Mouse (Mus musculus) mouse trophoblast stem cell (cell line): ENCODE results near the gene Tmcc3.

Experiments used
- in situ Hi-C, 2 experiments: fragments of 300-500 bp; cut with MseI, MboI; formaldehyde crosslinking; loops; 2 replicates in 1 of 2; 3 replicates in 1 of 2; pipeline ENCODE4 v1.15.1; 2025

Gene Tmcc3

GRCm38 (mm10) chr10:94466313-94466712 is 154.6 kb downstream of the Tmcc3 start:
- in situ Hi-C loops = no loop called here

GRCm38 (mm10) chr10:94471487-94471886 is 159.7 kb downstream of the Tmcc3 start:
- in situ Hi-C loops = no loop called here

GRCm38 (mm10) chr10:94473501-94473900 is 161.8 kb downstream of the Tmcc3 start:
- in situ Hi-C loops = no loop called here

GRCm38 (mm10) chr10:94474185-94474584 is 162.4 kb downstream of the Tmcc3 start:
- in situ Hi-C loops = no loop called here

- in situ Hi-C loops = no loop called here
Observed at GRCm38 (mm10) chr10:94477366-94478225, 165.8 kb downstream of the Tmcc3 start.

- in situ Hi-C loops = no loop called here
Observed at GRCm38 (mm10) chr10:94479646-94480045, 167.9 kb downstream of the Tmcc3 start.

GRCm38 (mm10) chr10:94480380-94481101 is 168.8 kb downstream of the Tmcc3 start:
- in situ Hi-C loops = no loop called here

- in situ Hi-C loops = no loop called here
Observed at GRCm38 (mm10) chr10:94481613-94482012, 169.9 kb downstream of the Tmcc3 start.

- in situ Hi-C loops = no loop called here
Observed at GRCm38 (mm10) chr10:94486179-94486578, 174.4 kb downstream of the Tmcc3 start.

- in situ Hi-C loops = no loop called here
Observed at GRCm38 (mm10) chr10:94489509-94489908, 177.8 kb downstream of the Tmcc3 start.

GRCm38 (mm10) chr10:94491006-94491405 is 179.3 kb downstream of the Tmcc3 start:
- in situ Hi-C loops = no loop called here

- in situ Hi-C loops = no loop called here
Observed at GRCm38 (mm10) chr10:94494403-94494846, 182.7 kb downstream of the Tmcc3 start.

- in situ Hi-C loops = no loop called here
Observed at GRCm38 (mm10) chr10:94495496-94496235, 183.9 kb downstream of the Tmcc3 start.

- in situ Hi-C loops = no loop called here
Observed at GRCm38 (mm10) chr10:94496826-94497440, 185.2 kb downstream of the Tmcc3 start.

- in situ Hi-C loops = no loop called here
Observed at GRCm38 (mm10) chr10:94500210-94500876, 188.6 kb downstream of the Tmcc3 start.

- in situ Hi-C loops = no loop called here
Observed at GRCm38 (mm10) chr10:94500877-94501273, 189.1 kb downstream of the Tmcc3 start.

GRCm38 (mm10) chr10:94501796-94502195 is 190.0 kb downstream of the Tmcc3 start:
- in situ Hi-C loops = no loop called here

GRCm38 (mm10) chr10:94505248-94505772 is 193.6 kb downstream of the Tmcc3 start:
- in situ Hi-C loops = no loop called here

- in situ Hi-C loops = no loop called here
Observed at GRCm38 (mm10) chr10:94508863-94509262, 197.1 kb downstream of the Tmcc3 start.

- in situ Hi-C loops = no loop called here
Observed at GRCm38 (mm10) chr10:94512771-94513170, 201.0 kb downstream of the Tmcc3 start.

GRCm38 (mm10) chr10:94514091-94514505 is 202.3 kb downstream of the Tmcc3 start:
- in situ Hi-C loops = no loop called here
